Mouse (Mus musculus) Patski (cell line): ENCODE results near the gene Hsd17b2. TPM values are rescaled to one million over a fixed set of nuclear protein-coding genes. Genes with fewer than 3 reads are reported as not detected.
A peak's percentile ranks its signal among the peaks of the same experiment; 100 is the strongest.

ENCODE experiments used
- ATAC-seq: fragments of 100-300 bp; one replicate; pipeline ENCODE4 v1.8.0; 2021
- CTCF ChIA-PET: fragments of 350-600 bp; sonication (Branson Sonifier 250); formaldehyde crosslinking; loops from one replicate; lab custom pipeline; 2022; ENCODE audit warnings: inconsistent platforms; lab: Charles Lee
- POLR2A ChIA-PET: fragments of 350-600 bp; sonication (Branson Sonifier 250); formaldehyde crosslinking; loops from one replicate; lab custom pipeline; 2022; ENCODE audit warnings: antibody characterized with exemption, inconsistent platforms; lab: Charles Lee
- DNase-seq: peaks from one replicate; pipeline ENCODE4 v3.0.0-alpha.2; 2011; ENCODE audit warnings: low read depth, low spot score
- H3K27me3 ChIP-seq: fragments of 371-371 bp; one replicate; pipeline ENCODE4 v1.5.1; 2021
- CTCF ChIP-seq: fragments of 100-300 bp; IDR thresholded peaks from one replicate; pipeline ENCODE4 v1.5.1; 2021
- in situ Hi-C: fragments of 300-500 bp; cut with MboI; formaldehyde crosslinking; loops from 3 replicates; pipeline ENCODE4 v1.11.1; 2018; ENCODE audit warnings: low pct_unique_long_range_greater_than_20kb, mixed read lengths
- polyA plus RNA-seq: library from polyadenylated mRNA; unstranded; gene quantifications from one replicate; pipeline ENCODE4 v1.2.3, GENCODE M21; 2021

Gene Hsd17b2
- 3.2 TPM for polyA plus RNA-seq

DNA sequence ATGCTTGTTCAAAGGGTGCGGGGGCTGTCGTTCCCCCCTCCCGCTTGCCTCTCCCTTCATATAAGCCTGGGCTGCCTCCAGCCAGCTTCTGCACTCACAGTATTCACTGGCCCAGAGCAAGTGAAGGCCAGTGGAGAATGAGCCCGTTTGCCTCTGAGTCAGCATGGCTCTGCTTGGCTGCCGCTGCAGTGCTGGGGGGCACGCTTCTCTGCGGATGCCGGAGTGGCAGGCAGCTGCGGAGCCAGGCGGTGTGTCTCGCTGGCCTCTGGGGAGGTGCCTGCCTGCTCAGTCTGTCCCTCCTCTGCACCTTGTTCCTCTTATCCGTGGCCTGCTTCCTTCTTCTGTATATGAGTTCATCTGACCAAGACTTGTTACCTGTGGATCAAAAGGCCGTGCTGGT lies at the start of gene Hsd17b2:
Hsd17b2 (plus strand) TSS at position 46 of the 400 bp plus-strand sequence.
- CTCF ChIA-PET: no interaction called here
- POLR2A ChIA-PET: no interaction called here
- in situ Hi-C loops: no loop called here
- ATAC-seq: peak; percentile 97
- no peak for TF ChIP-seq CTCF
- H3K27me3 ChIP-seq: peaks cover under 1% of the 10 kb centered on the region
- DNase-seq: peak; percentile 58

GRCm38 (mm10) chr8:117652318-117652717 lies 49.4 kb upstream of the Hsd17b2 start:
- DNase-seq: no peak
- no peak for ATAC-seq
- in situ Hi-C loops: no loop called here
- ChIA-PET CTCF (no interaction called here), POLR2A (no interaction called here)
- H3K27me3 ChIP-seq: peaks cover 3% of the 10 kb centered on the region
- TF ChIP-seq CTCF: no peak

DNA sequence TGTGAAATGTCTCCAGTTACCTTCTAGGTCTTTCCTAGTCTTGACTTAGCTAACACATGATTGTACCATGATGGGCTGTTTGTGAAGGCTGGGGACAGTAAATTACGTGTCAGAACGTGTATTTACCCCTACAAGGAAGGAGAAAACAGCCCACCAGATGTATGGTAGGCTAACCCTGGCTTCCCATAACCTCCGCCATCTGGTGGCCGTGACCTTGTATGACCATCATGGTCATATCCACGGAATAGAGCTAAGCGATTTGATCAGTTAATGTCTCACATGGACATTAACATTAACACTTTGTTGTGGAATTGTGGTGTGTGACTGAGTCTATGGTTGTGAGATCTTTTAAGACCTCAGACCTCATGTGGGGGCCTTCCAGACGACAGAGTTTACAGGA lies 42.7 kb upstream of the Hsd17b2 start:
- TF ChIP-seq CTCF: no peak
- no peaks in the 10 kb centered on the region for H3K27me3 ChIP-seq
- ChIA-PET CTCF (interaction anchor here (0.8 kb wide), 1 partner anchor 11 kb away, joined by 3 read pairs; no protein-coding TSS in a partner anchor), POLR2A (no interaction called here)
- ATAC-seq (no peak), DNase-seq (no peak)
- in situ Hi-C loops: no loop called here

- TF ChIP-seq CTCF: no peak
- no peak for ATAC-seq
- H3K27me3 ChIP-seq: no peaks in the 10 kb centered on the region
- no peak for DNase-seq
- POLR2A ChIA-PET: no interaction called here
- in situ Hi-C loops: no loop called here
- CTCF ChIA-PET: no interaction called here
Measured at GRCm38 (mm10) chr8:117660358-117661031, 41.2 kb upstream of the Hsd17b2 start.

DNA sequence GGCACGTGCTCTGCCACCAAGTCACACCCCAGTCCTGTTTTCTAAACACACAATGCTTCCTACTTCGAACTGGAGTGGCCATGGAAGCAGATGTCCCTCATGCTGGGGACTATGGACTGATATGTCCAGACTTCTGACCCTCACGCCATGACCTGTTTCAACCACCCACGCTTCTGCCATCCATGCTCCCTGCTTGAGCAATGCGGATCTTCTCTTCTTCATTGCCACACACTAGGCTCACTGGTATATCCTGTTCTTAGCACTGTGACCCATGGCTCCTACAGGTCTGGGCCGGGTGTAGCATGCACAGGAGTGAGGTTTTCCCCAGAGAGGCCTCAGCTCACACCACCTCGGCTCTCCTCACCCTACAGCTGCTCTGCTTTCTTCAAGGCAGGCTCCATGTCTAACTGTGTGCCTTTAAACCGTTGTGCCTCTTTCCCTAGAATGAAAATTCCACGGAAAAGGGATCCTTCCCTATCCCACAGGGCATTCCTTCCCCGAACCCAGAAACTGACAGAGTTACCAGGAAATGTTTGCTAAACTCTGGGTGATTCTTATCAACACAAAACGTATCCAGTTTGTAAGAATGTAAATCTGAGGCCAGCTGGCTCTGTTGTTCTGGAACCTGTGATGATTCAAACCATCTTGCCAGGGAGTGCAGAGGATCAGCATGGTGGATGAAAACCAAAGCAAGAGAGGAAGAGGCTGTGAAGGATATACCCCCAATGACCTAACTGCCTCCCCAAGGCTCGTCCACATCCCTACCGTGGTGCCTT lies 34.2 kb upstream of the Hsd17b2 start:
- no peaks in the 10 kb centered on the region for H3K27me3 ChIP-seq
- ATAC-seq: no peak
- ChIA-PET POLR2A (interaction anchor here (0.6 kb wide), 1 partner anchor 1229 kb away, joined by 6 read pairs; no protein-coding TSS in a partner anchor), CTCF (interaction anchor here (1.5 kb wide), 1 partner anchor 34 kb away, joined by 3 read pairs; no protein-coding TSS in a partner anchor)
- DNase-seq: no peak
- in situ Hi-C loops: no loop called here
- TF ChIP-seq CTCF: no peak

- TF ChIP-seq CTCF: no peak
- ChIA-PET POLR2A (interaction anchor here (0.6 kb wide), 1 partner anchor 33 kb away, joined by 4 read pairs; no protein-coding TSS in a partner anchor), CTCF (interaction anchor here (0.9 kb wide), 1 partner anchor 12 kb away, joined by 3 read pairs; no protein-coding TSS in a partner anchor)
- DNase-seq (no peak), ATAC-seq (no peak)
- in situ Hi-C loops: no loop called here
- no peaks in the 10 kb centered on the region for H3K27me3 ChIP-seq
Measured at GRCm38 (mm10) chr8:117670461-117670860, 31.2 kb upstream of the Hsd17b2 start.

DNA sequence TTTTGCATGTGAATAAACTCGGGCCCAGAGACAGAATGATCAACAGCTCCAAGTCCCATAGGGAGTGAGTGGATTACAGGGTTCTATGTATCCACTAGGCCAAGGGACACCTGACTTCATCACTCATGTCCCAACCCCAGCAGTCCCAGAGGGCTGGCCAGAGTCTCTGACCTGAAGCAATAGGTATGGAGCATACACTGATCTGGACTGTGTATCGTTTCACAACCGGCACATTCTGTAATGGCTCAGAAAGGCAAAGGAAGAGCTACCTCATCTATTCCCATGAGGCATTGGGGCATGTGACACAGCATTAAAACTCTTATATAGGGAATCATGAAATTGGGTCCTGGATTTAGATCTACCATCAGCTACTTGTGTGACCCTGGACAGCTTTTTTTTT lies 29.1 kb upstream of the Hsd17b2 start:
- no peak for TF ChIP-seq CTCF
- H3K27me3 ChIP-seq: no peaks in the 10 kb centered on the region
- ChIA-PET POLR2A (interaction anchor here (0.6 to 1.2 kb wide), 2 partner anchors 9 to 96 kb away, joined by 3 read pairs; no protein-coding TSS in a partner anchor), CTCF (no interaction called here)
- in situ Hi-C loops: no loop called here
- no peak for ATAC-seq
- DNase-seq: no peak

DNA sequence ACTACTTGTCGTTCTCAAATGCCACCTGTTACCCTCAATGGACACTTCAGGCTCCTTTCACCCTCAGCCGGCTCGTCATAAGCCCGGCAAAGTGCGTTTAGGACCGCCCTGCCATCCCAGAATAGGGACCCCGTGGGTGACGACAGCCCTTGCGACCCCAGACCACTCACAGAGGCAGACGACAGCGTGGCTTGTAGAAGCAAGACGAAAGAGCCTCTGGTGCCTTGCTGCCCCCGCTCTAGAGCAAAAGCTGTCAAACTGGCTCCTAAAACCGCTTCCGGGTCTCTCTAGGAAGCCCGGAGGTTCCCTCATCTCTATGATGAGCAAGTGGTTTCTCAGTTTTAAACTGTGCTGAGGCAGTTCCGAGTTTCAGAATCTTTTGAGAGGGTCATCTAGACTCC lies 28.3 kb upstream of the Hsd17b2 start, which contains the start of gene Sdr42e1:
Sdr42e1 (minus strand) TSS at position 260 of the 401 bp plus-strand sequence.
- H3K27me3 ChIP-seq: no peaks in the 10 kb centered on the region
- DNase-seq: no peak
- ChIA-PET CTCF (no interaction called here), POLR2A (interaction anchor here (1.1 to 1.2 kb wide), 2 partner anchors 8 to 12 kb away, joined by 3 read pairs; no protein-coding TSS in a partner anchor)
- in situ Hi-C loops: no loop called here
- TF ChIP-seq CTCF: no peak
- peak; percentile 57 for ATAC-seq

- ChIA-PET POLR2A (no interaction called here), CTCF (no interaction called here)
- H3K27me3 ChIP-seq: peaks cover 1% of the 10 kb centered on the region
- ATAC-seq (no peak), DNase-seq (no peak)
- TF ChIP-seq CTCF: no peak
- in situ Hi-C loops: no loop called here
Measured at GRCm38 (mm10) chr8:117675171-117675570, 26.5 kb upstream of the Hsd17b2 start.

- DNase-seq: no peak
- ATAC-seq: no peak
- ChIA-PET CTCF (interaction anchor here (1.4 kb wide), 1 partner anchor 30 kb away, joined by 4 read pairs; no protein-coding TSS in a partner anchor), POLR2A (no interaction called here)
- in situ Hi-C loops: no loop called here
- TF ChIP-seq CTCF: no peak
- peaks cover 7% of the 10 kb centered on the region for H3K27me3 ChIP-seq
Measured at GRCm38 (mm10) chr8:117676460-117676859, 25.2 kb upstream of the Hsd17b2 start.

DNA sequence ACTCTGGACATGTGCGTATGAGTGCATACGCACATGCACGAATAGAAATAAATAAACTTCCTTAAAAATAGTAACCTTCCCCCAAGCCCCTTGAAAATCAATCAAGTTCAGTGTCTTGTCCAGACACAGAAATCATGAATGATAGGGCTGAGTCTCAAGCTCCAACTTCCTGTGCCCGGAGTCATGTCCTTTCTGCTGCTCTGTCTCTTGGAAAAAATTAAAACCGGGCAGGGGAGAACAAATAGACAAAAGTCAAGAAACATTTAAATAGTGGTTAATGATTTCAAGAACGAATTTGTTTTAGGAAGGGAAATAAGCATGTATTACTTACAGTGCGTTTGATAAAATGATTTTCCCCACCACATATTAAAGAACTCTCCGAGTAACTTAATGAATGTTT lies 24.7 kb upstream of the Hsd17b2 start:
- ChIA-PET CTCF (interaction anchor here (1.4 kb wide), 1 partner anchor 31 kb away, joined by 4 read pairs; no protein-coding TSS in a partner anchor), POLR2A (no interaction called here)
- DNase-seq (no peak), ATAC-seq (no peak)
- no peak for TF ChIP-seq CTCF
- in situ Hi-C loops: no loop called here
- H3K27me3 ChIP-seq: peaks cover 12% of the 10 kb centered on the region
